Mouse (Mus musculus) bone marrow, adult 2 months (tissue): ENCODE measurements around the gene Efna5.

ENCODE experiments used
- CTCF ChIP-seq: fragments of 200-500 bp; IDR thresholded peaks from 2 replicates; pipeline ENCODE4 v1.5.1; 2011; ENCODE audit warnings: low read length, control low read depth; ENCODE audit not compliant: control insufficient read depth, insufficient read depth
- POLR2A ChIP-seq: fragments of 200-500 bp; IDR thresholded peaks from 2 replicates; pipeline ENCODE4 v1.6.1; 2011; ENCODE audit warnings: low read depth, mild to moderate bottlenecking, control low read depth, low read length, borderline replicate concordance; ENCODE audit not compliant: control insufficient read depth

DNA sequence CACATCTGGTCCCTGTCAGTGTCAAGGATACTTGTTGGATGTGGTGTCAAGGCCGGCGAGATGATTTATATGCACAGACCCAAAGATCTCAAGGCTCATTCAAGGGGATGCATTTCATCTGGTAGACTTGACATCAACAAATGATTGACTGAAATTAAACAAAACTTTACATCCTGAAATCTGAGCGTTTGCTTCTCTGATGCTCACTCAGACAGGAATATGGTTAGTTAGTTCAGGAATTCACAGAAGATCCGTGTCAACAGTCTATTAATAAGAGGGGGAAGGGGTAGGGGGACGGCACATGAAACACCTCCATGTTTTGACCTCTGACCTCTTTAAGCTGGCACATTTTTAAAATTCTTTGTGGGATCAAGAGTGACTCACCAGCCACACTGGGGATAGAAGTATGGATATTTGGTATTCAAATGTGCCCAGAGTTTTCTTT, 205.3 kb downstream of the Efna5 start:
- TF ChIP-seq POLR2A (no peak), CTCF (no peak)
